Mouse (Mus musculus) WW6 (cell line): ENCODE data around the gene Lztfl1.
A peak's percentile ranks its signal among the peaks of the same experiment; 100 is the strongest.
"Not testable (repeated sequence)": the region's sequence is repeated elsewhere in the genome, so short reads cannot be mapped to it uniquely, and the experiment has no call there.

Experiments
- DNase-seq: peaks from one replicate; pipeline ENCODE4 v3.0.0-alpha.2; 2013; ENCODE audit warnings: low read depth, low spot score

Gene Lztfl1

DNA sequence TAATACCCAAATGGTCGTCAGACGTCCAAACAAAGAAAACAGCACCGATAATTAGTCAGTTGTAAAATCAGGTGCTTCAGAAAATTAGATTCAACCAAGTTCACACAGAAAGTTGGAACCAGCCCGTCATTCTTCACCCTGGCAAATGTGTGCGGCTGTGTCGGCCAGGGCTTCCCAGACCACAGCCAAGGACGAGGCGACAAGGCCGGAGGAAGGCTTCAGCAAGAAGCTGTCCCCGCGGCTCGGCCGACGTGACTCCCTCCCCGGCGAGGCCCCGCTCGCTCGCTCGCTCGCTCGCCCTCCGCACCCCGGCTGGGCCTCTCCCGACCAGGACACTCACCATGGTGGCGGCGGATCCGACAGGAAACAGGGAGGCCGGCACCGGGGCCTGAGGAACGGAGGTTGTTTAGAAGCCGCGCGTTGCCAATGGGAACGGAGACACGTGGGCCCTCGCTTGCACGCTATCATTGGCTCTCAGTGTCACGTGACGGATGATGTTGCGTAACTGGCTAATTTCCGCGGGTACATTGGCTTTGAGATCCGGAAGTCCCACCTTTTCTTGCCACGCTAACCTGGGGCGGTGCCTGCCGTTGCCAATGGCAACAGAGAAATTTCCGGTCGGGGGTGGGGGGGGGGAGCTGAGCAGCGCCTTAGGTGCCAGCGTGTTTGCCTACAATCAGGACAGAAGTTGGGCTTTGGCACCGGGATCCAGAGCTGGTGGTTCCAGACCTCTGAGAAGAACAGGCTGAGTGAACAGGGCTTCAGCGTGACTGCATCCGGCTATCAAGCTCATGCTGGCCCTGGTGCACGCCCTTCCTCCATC, at the start of gene Lztfl1:
Gene Lztfl1 (minus strand): TSS at position 512 of the 823 bp plus-strand sequence.
- peak; percentile 93 for DNase-seq

DNA sequence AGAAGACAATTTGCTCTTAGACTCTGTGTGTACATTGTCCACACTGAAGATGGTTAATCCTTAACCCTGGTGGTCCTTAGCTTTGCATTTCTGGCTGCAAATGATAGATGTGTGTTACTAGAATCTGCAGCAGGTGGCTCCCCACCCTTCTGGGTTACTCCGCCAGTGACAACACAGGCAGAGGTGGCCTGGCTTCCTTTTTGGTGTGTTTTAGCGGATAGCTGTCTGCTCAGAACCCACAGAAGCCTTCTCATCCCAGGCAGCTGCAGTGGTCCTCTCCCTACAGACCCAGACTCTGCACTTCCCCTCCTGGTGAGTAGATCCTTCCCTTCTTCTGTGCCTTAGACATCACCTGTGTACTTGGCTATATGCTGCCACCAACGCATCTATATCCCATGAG, 49.5 kb upstream of the Lztfl1 start:
- DNase-seq = no peak

DNA sequence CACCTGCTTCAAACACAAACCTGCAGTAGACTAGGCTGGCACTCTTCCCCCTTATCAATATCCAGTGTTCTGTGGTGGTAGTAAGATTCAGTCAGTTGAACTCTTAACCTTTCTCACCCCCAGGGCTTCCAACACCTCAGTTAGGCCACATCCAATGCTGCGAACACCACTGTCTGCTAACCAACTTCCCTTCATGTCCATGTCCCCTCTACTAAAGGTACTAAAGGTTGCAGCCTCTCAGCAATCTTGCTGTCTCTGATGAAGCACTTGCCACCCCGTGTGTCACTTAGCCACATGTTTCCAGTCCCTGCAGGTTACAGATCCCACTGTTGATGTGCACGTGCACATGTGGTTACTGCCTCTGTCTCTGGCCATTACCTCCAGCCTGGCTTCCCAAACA, 46.3 kb upstream of the Lztfl1 start:
- no peak for DNase-seq

DNA sequence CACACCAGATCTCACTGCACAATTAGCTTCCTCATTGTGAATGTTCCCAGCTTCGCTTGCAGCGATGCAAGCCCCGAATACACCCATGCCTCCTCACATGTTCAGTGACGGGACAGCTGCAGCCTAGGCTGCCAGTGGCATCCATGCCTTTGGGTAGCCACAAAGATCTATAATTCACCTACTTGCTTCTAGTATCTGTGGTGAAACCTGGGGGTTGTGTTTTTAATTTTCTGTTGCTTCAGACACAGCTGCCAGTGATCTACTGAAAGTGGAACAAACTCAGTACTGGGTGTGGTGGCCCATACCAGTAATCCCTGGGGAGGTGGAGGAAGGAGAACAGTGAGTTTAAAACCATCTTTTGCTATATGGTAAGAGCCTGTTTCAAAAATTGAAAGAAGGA, 45.4 kb upstream of the Lztfl1 start:
- no peak for DNase-seq

DNA sequence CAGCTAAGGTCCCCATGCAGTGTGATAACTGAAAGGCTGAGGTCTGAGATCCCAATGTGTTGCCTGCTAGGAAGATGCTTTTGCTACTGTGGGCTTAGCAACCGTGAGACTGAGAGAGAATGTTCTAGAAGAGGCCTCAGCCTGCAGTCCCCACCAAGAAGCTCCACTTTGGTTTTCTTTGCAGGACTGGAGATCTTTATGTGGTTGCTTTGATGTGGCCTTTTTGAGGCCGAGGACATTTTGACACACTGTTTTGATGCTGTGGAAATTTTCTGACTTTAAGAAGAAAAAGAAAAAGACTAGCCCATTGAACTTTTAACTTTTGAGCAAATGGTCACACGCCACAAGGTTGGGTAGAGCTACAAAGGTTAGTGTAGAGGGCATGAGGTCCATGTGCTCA, 43.3 kb upstream of the Lztfl1 start:
- no peak for DNase-seq

DNA sequence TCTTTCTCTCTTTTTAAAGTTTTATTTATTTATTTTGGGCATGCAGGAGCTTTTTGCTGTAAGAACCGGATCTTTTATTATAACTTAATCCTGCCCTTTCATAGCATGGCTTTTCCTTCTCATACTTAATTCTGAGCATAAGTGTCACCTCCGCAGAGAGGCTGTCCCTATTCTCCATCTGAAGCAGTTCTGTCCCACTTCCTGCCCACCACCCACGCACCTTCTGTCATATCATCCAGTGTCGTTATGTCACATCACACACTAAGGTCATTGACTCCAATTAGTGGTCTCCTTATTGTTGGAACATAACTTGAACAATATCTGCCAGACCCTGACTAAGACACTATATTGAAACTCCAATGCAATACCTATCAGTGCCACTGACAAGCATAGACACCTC, 41.1 kb upstream of the Lztfl1 start:
- no peak for DNase-seq

DNA sequence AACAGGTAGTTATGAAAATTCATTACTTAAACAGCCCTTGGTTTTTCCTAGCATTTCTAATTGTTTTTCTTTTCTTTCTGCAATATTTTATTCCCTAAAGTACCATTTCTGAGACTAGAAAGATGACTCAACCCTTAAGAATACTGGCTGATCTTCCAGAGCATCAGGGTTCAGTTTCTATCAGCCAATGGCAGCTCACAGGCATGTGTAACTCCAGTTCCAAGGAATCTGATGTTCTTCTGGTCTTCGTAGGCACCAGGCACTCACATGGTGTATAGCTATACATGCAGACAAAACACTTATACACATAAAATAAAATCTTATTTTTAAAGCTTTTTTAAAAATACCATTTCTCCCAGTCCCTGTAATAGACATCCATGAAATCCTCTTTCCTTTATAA, 40.7 kb upstream of the Lztfl1 start:
- DNase-seq = no peak

DNA sequence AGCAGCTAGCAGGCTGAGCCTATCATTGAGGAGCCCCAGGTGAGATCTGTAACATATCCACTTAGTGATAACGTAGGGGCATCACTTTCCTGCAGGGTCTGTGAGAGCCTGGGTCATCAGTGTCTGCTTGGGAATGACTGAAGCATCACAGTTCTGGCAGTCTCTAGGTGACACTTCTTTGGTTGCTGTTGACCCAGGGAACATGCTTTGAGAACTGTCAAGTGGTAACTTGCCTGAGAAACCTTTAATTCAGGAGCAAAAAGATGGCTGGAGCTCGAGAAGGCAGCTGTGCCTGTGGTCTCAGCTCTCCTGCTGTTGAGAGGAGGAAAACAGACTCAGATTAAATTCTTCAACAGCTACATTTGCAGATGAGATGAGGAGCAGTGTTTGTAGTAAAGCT, 39.8 kb upstream of the Lztfl1 start:
- DNase-seq = no peak

DNA sequence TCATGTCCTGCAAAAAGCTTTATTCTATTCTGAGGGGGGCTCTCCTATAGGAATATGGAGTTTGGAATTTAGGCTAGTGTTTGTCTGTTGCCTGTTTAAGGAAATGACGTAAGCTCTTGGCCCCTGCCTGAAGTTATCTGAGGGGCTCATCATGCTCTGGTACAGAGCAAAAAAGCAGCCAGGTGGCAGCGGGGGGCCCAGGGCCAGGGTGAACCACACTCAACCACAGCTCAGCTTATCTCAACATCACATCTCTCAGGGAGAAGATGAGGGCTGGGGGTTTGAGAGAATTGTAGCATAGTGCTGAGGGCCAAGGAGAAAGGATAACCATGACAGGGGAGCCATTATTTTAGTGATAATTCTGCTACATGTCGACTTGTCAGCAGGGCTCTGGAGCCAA, 39.3 kb upstream of the Lztfl1 start:
- no peak for DNase-seq

DNA sequence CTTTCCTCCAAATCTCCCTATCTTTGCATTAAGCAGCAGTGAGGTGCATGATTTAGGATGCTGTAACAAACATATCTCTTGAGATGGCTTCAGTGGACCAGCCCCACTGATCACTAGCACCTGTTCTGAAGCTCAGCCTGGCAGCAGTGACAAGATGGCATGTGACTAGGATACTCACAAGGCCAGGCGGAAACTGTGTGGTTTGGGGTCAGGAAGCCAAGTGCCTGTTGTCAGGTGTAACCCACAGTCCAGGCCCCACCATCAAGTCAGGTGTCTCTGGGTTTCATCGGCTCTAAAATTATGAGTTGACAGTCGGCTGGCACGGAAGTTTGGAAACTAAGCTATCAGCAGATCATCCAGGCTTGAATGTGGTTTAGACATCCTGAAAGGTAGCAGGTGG, 36.8 kb upstream of the Lztfl1 start:
- DNase-seq = no peak

DNA sequence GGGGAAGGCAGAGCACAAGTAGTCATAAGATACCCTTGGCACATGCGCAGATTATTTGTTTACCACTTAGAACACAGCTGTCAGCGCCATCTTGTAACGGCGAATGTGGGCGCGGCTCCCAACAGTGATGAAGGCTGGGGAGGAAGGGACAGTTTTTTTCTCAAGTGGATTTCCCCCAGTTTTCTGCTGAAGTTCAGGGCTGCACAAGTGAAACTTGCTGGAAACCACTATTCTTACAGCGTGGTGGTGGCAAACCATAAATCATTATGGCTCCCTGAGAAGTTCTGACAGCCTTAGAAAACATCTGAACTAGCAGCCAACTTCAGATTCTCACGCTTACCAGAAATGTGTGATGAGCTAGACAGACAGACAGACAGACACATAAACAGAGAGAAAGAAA, 32.2 kb upstream of the Lztfl1 start:
- not testable (repeated sequence) for DNase-seq

DNA sequence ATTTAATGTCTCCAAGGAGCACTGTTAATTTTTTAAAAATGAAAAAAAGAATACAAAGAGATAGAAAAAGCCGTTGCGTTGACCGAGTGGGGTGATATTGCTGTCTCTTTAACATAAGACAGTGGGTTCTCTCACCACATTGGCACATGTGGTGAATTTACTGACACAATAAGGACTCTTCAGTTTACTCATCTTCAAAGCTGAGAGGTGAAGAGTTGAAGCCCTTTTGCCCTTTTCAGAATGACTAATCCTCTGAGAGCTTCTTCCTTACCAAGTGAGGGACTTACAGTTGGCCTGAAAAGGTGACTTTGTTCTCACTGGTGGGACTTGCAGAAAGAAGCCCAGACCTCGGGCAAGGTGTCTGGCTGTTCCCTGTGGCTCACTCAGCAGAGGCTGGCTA, 23.3 kb upstream of the Lztfl1 start:
- no peak for DNase-seq

DNA sequence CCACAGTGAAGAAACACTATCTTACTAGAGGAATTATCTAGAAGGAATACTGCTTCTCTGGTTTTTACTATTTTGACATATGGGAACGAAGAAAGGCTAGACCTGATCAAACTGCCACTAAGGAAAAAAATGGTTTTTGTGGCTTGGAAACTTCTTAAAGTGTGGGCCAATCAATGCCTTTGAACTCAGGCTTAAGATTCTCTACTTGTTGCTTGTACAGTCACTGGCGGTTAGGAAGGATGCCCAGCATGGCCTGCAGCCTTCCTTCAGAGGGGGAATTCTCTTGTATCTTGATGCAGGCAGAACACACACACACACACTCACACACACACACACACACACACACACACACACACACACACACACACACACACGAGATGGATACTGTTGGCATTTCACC, 16.6 kb upstream of the Lztfl1 start:
- no peak for DNase-seq

DNA sequence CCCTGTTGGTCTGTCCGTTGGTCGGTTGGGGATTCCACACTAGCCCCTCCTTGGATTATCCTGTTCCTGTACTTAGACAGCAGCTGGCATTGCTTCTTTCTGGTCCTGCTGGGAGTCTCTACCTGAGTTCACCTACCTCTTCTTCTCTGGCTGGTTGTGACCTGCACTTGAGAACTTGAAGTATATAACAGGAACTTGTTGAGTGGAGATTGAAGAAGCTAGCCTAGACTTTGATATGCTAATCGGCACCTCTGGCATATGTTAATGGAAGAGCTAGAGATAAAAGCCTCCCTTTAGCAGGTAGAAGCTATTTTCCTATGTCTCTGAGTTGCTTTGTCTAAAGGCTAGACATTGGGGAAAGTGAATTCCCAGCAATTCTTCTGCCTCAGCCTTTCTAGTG, 13.8 kb upstream of the Lztfl1 start:
- DNase-seq = no peak

DNA sequence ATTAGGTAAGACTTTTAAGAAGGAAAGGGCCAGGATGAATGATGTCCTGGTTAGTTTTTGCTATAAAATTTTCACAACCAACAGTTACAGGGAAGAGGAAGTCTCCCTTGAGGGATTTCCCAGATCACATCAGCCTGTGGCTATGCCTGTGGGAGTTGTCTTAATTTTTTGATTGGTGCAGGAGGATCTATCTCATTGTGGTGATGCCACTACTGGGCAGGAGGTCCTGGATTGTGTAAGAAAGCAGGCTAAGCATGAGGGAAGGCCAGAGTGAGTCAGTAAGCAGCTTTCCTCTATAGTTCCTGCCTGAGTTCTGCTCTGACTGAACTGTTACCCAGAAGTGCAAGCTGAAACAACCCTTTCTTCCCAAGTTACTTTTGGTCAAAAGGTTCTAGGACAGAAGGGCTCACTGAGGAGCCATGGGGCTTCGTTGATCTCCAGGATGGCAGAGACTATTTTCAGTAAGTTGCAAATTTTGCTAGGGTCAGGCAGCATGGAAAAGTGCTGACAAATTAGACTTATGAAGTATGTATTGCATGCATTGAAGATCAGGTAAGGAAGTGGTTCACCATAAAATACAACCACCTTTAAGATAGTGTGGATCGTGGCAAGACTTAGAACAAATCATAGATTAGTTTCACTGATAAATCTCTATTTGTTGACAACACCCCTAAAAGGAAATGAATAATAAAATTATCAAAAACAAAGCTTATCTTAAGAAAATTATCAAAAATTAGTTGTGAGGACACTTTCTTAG, 5.4 kb upstream of the Lztfl1 start:
- DNase-seq = no peak

DNA sequence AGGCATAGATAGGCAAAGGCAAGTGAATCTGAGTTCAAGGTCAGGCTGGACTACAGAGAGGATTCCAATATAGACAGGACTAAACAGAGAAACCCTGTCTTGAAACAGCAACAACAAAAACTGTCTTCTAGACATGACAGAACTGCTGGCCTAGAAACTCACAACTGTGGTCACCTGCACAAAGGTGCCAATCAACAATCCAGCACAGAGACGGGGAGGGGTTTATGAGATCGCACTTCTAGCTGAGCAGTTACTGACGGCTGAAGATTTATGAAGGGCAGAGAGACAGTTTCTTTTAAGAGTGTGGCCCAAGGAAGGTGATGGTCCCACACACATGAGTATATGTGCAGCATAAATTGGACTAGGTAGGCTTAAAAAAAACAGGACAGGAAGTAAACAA, 1.2 kb downstream of the Lztfl1 start:
- no peak for DNase-seq

DNA sequence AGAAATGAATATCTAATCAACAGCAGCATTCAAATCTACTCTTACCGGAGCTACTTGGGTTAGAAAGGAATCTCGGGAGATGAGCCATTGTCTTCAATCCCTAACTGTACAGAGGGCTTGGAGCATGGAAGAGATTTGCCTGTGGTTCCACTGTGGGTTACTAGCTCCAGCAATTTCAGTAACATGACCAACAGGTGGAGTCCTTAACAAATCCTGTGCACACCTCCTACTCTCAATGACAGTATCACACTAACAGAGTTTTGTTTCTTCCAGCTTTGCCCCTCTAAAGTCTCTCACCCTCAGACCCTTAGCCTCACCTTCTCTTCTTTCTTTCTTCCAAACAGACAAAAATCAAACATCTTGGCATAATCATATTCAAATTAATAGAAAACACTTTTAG, 4.4 kb downstream of the Lztfl1 start:
- DNase-seq = no peak

DNA sequence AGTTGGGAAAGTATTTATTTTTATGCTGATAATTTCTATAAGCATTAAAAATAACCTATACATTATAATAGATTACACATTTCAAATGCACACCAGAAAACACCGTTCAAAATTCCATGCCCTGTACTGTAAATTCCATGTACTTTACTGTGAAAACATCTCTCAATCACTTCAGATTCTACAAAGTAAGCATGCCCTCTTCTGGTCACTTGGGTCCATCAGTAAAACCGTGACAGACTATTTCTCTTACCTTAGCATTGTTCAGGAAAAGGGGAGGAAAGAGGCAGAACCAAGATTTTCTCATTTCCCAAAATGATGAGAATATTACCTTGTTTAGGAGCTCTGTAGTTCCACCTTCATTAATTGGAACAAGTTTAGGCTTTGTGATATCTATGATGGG, 8.3 kb downstream of the Lztfl1 start:
- no peak for DNase-seq

DNA sequence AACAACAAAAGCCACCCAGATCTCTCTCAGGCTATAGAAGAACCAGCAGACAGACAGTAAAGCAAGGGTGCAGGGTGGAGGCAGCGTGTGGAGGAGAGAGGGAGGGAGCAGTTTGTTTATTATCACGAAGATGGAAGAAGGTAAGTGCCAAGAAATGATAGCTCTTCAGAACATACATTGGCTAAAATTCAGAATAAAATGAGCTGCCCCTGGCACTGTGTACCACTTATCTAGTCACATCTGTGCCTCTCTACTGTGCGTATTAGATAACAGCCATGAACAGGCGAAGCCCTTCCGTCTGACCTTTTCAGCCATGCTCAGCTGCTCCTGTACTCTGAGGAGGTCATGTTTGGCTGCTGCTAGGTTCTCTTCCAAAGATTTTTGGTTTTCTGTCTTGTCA, 15.7 kb downstream of the Lztfl1 start:
- DNase-seq = no peak

DNA sequence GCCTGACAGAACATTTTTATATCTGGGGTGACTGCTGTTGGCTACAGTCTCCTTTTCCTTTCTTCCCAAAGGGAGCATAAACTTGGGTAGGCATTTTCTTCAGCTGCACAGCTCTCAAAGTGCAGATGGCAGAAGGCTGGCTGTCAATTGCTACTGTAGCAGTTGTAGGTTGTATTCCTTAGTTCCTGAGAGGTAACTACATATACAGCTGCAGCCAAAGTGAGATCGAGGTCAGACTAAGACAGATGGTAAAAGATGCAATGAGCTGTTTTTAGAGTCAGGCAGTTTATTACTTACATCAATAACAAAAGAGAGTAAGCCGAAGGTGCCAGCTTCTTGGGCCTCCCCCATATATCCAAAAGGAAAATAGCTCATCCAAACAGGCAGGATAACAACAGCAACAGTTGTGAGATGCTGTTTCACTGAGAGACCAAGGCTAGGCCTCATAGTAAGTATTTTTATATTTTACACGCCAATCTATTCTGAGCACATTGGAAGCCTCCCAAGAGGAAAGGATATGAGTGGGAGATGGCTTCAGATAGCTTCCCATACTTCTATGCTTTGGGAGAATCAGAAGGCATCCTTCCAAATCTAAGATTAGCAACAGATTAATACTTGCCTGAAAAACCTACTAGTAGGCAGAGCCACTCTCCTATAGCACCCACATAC, 21.7 kb downstream of the Lztfl1 start:
- no peak for DNase-seq

DNA sequence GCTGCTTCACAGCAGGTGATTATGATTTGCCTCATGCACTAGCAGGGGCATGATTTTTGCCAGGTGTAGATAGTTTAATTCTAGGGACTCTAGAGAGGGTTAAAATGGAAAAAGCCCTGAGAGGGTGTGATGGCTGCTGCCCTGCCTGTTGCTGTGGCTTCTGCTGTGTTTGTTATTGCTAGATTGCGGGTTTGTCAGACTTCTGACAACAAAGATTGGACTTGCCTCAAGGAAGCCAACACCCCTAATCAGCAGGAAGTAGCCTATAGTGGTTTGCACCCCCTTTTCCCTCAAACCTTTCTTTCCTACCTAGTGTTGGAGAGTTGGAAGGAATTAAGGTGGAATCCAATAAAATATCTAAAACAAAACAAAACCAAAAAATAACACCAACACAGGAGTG, 29.3 kb downstream of the Lztfl1 start:
- no peak for DNase-seq

DNA sequence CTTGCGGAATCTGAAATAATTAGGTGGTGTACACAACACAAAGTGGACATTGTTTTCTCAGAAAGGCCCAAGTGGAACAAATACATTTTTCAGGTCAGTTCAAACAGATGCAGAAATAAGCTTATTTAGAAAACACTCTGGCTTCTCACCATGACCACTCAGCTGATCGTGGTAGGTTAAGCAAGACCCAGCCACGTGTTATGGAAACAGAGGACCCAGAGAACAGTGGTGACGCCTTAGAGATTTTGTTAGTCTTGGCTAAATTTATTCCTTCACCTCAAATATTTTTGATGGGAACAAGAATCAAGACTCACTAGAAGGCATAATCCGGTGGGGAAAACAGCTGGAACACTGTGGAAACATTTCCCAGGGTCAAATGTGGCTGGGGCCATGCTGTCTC, 31.3 kb downstream of the Lztfl1 start:
- DNase-seq = no peak

DNA sequence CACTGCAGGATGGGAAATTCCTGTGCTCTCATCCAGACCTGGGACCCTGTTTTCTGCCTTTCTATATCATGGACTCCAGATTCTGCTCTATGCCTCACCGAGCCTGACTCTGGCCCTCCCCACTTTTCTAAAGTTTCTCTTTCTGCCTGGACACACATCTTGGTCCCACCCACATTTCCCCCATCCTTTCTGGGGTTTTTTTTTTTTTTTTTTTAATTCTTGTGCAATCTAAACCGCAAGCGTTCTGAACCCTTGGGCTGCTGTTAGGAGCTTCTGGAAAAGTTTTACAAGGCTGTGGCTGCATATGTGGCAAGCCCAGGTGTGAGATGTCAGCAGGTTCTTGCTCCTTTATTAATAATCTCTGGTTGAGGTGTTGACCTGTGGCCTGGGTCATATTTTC, 33.8 kb downstream of the Lztfl1 start:
- no peak for DNase-seq
